Mouse (Mus musculus) lung, adult 18-20 months (tissue): Measurements from ENCODE around the gene Fat3.
A peak's percentile ranks its signal among the peaks of the same experiment; 100 is the strongest.

ENCODE experiments used
- DNase-seq, 2 experiments: peaks; one replicate each; pipeline ENCODE4 v3.0.0; 2022; ENCODE audit warnings: mixed read lengths in 2 of 2

The Fat3 gene

DNA sequence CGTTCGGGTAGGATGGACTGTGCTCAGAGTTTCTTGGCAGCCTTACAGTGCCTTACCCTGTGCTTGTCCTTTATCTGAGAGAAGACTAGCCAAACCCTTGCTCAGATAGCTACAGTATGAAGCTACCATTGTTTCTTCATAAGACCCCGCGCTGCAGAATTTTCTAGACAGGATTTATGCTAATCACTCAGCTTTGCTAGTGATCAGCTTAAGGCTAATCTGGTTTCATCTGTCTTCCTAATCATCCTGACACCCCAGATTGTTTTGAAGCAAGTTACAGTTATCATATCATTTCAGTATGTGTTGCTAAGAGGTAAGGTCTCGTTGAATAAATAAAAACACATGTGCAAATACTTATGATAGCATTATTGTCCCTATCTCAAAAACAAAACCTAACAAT lies 493.6 kb downstream of the Fat3 start:
- no peak for DNase-seq

DNA sequence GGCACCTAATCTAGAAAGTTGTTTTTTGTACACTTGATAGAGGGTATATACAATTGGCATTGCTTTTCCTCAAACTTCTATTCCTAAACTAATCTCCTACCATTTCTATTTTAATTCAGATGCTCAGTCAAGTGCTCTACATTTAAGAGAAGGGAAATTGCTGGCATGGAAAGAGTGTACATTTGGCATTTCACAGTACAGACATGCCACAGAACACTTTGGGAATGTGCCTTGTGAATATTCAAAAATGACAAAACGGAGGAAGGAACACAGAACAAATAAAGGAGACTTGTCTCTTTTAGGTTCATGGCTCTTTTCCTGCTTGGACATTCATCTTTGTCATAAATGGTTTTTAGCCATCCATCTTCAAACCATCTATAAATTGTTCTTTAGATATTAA lies 498.1 kb downstream of the Fat3 start:
- no peak for DNase-seq

DNA sequence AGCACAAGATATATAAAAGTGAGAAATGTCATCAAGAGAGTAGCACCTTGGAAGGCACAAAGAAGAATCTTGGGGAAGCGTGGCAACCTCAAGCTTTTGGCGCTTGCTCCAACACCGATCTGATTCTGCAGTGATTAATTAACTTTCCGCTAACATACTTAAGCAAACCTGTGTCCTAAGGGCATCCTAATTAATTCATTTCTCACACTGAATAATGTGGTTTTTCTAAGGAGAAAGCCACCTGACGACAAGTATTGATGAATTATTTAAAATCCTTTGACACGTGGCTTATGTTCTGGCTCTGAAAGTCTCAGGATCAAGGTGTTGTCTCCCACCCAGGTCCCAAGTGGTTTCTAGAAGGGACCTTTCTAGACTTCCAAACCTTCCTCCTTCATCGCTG lies 506.3 kb downstream of the Fat3 start:
- DNase-seq = no peak

DNA sequence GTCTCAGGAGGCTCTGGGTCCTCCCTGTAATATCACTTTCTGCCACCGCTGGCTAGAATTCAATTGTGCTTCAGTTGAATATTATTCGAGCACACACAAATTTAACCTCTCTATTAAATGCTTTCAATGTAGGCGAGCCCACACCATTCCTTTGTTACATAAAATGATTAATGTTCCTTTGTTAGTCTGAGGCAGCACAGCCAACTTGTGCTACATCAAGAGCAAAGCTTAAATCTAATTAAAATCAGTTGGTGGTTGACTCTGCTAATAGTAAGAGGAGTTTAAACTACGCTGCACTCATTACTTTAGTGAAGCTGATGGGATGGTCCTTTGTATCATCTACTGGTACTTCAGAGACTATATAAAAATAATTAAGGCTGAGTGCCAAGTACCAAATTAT lies 506.9 kb downstream of the Fat3 start:
- DNase-seq = no peak

DNA sequence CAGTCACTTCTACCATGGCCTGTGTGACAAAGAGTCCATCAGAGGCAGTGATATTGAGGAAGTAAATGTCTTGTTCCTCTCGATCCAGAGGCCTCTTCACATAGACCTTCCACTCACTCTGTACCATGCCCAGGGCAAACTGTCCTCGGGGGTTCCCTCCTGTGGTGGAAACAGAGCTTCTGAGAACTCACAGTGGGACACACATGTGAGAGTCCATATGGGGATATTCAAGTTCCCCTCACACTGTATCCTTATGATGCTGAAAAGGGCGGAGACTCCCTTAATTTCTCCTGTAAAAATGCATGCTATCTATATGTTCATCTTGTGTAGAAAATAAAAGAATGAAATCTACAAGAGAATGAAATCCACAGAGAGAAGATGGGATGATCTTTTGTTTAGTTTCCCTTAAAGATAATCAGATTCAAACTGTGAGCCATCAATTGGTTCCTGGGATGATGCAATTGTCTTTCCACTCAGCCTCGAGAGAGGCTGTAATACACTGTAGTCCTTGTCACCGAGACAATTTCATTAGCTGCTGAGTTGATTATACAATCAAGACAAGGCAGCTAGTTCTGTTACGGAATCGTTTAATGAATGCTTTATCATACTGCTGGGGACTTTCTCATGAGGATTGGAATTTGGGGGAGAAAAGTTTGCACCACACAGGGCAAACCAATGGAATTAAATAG lies 508.8 kb downstream of the Fat3 start:
- DNase-seq = no peak

DNA sequence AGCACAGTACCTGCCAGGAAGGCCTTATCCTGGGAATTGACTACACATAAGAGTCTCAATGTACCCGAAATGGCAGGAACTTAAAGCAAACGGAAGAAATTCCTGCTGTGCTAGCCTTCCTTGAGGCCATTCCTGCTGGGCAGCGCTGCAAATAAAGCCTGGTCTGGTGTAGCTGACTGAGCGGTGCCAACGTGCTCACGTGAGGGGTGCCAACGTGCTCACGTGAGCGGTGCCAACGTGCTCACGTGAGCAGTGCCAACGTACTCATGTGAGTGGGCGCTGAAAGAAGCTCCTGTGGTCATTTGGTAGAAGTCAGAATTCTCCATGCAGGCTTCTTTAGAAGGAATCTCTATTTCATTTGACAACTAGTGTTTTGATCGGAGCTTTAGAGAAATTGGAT lies 522.8 kb downstream of the Fat3 start:
- no peak for DNase-seq

DNA sequence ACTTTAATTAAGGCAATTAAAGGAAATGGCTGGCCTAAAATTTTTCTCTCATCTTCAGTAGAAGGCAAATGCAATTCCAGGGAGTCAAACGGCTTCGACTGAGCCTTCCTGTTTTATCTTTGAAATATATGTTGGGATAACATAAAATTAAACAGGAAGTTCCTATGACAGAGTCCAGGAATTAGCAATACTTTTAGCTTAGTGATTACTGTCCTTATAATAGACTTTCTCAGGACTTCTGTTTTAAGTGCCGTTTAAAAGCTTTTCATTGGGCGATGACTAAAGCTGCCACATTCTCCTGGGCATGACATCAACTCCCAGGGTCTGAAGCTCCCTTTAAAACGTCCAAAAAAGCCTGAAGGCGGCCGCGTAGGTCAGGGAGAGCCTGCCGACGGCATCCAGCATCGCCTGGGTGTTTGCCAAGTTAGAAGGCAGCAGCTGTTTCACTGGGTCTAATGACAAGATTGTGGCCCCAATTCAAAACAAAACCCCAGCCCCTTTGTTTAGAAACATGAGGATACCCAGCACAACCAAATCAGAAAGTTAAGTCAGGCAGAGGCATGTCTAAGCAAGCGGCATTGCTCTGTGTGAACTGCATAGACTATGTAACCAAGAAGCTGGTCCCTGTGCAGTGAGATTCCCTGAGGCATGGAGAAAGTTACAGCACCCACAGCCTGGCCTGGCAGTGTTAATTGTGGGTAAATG lies 524.0 kb downstream of the Fat3 start:
- peak in 1 of 2 experiments; percentile 3 for DNase-seq

DNA sequence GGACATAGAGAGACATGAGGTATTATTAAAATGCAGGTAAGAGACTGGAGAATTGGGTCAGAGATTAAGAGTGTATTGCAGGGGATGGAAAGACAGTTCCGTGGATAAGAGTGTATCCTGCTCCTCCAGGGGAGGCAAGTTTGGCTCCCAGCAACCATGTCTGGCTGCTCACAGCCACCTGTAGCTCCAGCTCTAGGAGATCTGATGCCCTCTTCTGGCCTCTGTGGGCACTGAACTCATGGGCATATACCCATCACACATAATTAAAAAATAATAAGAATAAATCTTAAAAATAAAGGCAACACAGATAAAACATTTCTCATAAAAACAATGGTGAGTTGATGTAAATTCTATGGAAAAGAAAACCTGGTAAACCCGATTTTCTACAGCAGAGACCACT lies 525.1 kb downstream of the Fat3 start:
- DNase-seq = no peak

DNA sequence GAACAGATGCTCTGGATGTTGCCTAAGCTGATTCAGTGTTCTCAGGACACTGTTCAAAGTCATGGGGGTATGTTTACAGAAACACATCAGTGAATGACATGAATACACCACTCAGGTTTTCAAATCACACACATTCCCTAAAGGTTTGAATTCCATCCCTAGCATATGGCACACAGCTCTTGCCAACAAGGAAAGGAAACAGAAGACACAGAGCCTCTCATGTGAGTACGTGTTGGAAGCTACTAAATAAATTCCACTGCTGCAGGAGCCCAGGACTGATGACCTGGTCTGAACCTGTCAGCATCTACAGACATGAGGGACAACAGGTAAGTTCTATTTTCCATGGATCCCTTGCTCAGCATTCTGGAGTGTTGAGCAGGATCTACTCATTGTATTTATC lies 528.9 kb downstream of the Fat3 start:
- DNase-seq = no peak

DNA sequence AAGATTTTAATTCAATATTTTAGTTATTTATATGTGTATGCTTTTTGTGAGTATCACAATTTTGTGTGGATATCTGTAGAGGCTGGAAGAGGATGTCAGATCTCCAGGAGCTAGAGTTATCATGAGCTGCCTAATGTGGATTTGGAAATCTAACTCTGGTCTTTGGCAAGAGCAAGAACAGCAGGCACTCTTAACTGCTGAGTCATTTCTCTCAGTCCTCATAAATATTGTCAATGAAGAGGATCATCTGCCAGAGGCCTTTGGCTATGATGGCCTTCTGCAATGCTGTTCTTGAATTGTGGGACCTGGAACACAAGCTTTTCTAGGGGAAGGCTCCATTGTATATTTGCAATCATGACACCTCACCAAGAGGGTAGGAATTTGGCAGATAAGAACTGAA lies 529.7 kb downstream of the Fat3 start:
- DNase-seq = no peak

DNA sequence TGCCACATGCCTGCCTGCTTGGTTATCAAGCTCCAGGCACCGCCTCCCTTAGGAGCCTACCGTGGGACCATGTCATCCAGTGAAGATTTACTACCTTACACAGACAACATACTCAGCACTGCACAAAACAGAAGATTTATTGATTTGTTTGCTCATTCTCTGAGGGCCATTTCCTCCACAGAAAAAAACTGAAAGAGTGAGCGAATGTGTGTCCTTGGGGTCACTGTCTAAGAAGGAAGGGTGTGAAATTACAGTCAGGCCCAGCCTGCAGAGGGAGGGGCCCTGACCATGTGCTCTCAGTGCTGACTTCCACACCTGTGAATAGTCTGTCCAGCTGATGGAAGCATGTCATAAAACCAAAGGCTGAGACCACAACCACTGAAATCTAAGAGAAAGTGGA lies 536.9 kb downstream of the Fat3 start:
- no peak for DNase-seq

DNA sequence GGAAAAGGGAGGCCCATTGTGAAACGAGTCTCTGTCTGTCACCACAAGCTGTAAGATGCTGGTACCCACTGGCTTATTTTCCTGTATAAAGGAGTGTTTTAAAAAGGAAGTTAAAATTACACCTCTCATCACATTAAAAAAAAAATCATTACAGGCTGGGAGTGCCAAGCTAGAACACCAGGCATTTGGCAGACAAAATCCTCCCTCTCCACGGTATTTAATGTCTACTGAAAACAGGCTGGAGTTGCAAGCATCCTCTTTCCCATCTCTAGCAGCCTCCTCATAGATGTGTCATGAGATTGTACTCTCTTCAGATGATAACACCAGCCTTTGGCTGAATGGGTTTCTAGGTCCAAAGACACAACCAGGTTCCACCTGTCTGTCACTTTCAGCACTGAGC lies 538.2 kb downstream of the Fat3 start:
- DNase-seq = no peak

DNA sequence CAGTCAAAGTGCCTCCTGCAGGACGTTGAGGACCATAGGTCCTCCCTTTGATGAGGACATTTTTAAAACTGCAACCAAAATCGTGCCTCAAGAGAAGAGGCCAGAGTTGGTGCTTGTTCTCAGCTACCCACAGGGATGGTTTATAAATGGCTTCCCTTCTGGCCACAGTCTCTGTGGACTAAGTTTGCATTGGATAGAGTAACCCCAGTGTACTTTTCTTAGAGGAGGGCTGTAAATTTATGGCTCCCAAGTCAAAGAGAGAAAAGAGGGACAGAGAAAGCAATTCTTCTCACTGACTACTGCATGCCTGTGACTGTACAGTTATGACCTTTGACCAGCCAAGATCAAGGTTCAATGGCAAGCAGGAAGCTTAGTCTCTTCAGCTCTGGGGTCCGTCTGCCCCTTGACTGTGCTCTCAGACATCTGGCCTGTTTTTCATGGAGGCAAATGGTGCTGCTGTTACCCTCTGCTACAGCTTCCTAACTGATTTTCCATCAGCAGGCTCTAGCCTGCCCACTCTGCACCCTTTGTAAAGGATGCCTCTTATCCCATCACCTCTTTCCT lies 542.8 kb downstream of the Fat3 start:
- no peak for DNase-seq

DNA sequence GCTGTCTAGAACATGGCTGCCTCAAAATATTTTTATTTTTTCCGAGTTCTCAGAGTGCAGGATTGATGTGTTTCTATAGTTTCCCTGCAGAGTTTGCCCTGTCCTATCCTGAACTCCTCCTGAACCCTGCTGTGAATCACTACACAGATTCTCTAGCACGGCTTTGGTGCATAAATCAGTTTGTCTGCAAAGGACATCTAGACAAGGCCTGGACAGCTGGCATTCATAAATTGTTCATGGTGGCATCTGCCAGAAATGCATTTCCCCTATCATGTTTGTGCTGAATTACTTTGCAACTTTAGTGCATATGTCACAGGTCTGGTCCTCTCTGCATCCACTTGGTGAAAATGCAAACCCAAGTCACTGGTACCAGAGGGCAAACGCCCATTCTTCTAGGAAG lies 543.3 kb downstream of the Fat3 start:
- DNase-seq = no peak

DNA sequence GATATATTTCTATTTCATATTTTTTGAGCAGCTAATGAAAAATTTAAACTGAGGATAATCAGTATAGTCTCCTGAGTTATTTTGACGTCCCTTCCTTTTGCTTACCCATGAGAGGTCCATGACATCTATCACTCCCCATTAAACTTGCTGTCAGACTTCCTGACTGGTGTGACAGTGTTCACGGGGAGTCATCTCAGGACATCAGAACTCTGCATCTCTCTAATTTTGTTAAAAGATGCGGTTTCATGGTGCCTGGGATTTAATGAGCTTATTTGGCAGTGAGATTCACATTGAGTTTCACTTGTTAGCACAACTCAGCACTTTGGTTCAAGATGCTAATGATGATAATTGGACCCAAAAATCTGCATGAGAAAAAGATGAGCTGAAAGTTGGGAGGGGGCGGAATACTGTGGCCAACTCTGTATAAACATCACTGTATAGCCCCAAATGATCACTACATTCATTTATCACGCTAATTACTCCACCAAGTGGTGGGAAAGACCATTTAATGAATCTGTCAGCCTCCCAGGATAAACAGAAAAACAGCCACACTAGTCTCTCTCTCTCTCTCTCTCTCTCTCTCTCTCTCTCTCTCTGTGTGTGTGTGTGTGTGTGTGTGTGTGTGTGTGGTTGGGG lies 545.8 kb downstream of the Fat3 start:
- DNase-seq = no peak

DNA sequence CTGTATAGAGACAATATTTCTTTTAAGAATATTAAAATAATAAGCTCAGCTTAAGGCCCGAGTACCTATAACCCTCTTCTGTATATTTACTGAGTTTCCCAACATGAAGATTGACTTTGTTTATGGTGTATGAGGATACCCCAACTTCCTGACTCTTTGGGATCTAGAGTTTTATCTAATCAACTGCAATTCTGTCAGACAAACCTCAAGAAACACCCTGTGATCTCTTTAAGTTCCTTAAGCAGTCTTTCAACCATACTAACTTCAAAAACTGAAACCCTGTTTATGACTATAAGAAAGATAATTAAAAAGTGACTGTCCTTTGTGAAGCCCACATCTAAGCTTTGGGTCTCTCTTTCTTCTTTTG lies 546.8 kb downstream of the Fat3 start:
- DNase-seq = no peak

DNA sequence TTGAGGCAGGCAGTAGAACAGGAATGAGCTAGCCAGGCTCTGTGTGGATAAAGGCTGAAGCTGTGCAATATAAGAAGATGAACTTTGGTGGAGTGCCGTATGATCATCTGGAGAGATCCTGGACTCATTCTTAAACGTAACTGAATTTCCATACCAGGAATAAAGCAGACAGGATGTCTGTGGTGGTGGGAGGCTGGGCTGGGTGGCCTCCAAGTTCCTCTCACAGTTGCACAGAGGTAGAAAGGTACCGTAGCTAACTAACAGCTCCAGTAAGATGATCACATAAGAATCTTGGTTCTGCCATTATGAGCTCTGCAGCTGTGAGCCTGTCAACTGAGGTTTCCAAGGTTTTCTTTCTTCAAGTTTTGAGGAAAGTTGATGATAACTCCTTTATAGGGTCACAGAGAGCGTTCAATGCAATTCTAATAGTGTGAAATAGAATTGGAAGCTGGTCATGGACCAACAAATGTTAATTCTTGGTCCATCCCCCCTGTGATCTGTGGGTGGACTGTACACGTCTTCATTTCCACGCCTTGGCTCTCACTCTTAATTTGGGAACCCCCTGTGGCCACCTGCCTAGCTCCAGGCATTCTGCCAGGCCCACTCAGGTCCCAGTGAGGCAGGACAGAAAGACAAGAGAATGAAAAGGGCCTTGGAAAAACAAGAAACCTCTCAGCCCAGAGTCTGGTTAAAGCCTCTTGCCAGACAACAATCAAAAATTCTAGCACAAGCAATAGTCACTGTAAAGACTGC lies 547.3 kb downstream of the Fat3 start:
- no peak for DNase-seq

DNA sequence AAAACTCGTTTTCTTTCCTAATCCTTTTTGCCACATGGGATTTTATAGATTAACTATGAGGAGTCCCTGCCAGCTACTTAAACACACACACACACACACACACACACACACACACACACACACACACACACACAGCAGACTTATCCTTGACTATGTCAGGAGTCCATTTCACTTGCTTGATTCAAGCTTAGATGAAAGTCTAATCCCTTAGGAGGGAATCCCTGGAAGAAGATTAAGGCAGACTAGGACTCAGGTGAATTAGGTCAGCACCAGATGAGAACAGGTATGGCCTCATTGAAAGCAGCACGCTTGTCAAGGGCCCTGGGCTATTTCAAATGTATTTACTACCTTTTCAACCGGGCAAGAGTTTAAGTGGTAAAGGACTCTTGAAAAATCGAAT lies 553.0 kb downstream of the Fat3 start:
- no peak for DNase-seq

DNA sequence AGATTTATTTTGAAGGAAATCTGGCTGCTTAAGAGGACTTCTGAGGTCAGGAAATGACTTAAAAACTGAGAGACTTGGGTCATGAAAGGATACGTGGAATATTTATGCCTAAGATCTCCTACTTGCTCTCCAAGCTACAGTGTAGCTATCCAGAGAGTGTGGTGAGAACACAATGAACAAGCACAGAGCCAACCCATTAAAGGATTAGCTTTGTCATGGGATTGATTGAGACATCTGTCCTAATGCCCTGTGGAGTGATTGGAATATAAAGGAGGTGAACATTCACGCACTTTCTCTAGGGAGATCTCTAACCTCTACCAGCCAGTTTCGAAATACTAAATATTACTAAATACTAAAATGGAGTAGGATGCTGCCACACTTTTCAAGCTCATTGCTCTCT lies 556.9 kb downstream of the Fat3 start:
- DNase-seq = no peak

DNA sequence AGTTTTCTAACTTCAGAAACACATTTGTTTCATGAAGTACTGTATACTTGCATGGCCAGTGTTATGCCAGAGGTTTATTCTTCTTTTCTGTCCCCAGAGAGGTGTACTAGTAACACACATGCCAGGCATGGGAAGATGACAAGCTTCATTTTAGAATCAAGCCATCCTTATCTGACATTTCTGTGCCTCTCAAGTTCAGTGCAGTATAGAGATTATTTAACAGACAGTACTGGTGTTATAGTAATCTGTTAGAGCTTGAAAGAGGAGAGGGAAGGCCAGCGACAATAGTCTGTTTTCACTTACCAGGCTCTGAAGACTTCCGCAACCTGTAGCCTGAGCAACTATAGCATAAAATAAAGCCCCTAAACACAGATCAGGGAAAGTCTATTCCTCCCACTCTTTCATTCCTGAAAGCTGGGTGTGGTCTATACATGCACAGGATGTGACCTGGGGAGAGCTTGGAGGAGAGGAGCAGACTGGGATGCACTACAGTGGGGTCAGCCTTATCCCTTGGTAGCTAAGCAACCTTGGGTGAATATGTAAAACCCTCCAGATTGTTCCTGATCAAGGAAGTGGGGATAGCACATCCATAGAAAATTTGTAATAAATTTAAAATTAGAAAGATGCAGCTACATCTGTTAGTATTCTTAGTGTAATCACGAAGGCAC lies 557.5 kb downstream of the Fat3 start:
- DNase-seq = no peak

DNA sequence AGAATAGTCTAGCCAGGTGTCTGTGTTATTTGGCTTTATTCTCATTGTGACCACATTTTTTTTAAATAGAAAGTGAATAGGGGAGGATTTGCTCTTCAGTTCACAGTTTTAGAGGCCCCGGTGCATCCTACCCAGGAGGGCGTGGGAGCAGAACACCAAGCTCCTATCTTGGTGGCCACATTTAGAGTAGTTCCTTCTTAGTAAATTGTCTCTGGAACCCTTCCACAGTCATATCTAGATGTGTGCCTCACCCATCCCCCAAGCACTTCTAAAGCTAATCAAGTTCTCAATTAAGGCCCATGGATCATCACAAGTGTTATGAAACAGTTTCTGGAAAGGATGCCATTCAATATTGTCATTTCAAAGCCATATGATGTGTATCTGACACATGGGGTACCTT lies 559.3 kb downstream of the Fat3 start:
- DNase-seq = no peak

DNA sequence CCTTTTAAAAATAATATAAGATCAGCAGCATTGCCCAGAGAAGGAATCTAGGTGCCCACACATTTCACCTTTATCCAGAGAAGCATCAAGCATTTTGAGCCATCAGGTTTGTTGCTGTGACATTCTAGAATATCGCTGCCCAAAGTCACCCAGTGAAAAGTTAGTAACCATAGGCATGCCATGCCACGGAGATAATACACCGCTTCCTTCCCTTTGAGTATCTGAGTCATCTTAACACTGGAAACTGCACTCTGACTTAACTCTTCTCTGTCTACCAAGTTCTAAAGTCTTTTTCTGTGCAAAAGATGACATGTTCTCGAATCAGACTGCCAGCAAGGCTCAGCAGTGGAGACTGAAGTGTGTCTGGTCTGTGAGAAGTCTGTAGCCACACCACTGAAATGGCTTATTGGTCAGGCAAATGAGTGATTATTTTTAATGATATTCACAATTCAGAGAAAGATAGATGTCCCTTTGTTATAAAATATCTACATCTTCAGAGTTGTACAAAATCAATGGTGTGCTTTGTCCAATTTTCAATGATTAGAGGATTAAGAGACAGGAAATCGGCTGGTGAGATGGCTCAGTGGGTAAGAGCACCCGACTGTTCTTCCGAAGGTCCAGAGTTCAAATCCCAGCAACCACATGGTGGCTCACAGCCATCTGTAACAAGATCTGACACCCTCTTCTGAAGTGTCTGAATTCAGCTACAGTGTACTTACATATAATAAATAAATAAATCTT lies 560.0 kb downstream of the Fat3 start:
- no peak for DNase-seq
